Mouse (Mus musculus): Measurements from ENCODE around the gene Il31. TPM values are rescaled to one million over a fixed set of nuclear protein-coding genes. Genes with fewer than 3 reads are reported as not detected.
"Not testable (repeated sequence)": the region's sequence is repeated elsewhere in the genome, so short reads cannot be mapped to it uniquely, and the experiment has no call there.

Gene Il31
- polyA plus RNA-seq, 1 experiment from 2014 or later, result not detected

GRCm38 (mm10) chr5:123512102-123512501 is 22.8 kb upstream of the Il31 start:
- no peak for ATAC-seq (replicated peaks; ENCODE audit: low FRiP score)
- peaks cover 14% of the 10 kb centered on the region for H3K4me1 ChIP-seq
- 68% methylated on average over 3 of the region's 3 CpGs for WGBS

DNA sequence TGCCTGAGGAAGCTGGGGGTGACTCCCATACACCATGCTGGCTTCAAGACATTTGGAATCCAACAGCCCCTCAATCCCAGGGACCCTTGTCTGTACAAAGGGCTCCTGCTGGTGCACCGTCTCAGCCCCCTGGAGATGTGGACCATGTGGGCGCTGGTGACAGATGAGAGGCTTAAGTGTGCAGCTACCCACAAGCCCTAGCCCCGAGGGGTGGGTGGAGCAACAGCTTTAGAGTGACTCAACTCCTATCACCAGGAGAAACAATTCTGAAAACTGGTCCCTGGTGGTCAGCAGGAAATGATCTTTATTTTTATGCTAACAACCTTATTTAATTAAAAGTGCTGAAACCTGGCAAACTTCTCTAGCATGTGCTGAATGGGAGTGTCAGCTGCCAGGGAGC is 22.1 kb upstream of the Il31 start:
- peaks cover 41% of the 10 kb centered on the region for H3K27me3 ChIP-seq
- H3K27ac ChIP-seq; H3K4me3 ChIP-seq (replicated peaks); ATAC-seq (replicated peaks; ENCODE audit: low FRiP score); H3K9me3 ChIP-seq (replicated peaks); H3K9ac ChIP-seq; H3K4me2 ChIP-seq: not testable (repeated sequence)
- H3K4me1 ChIP-seq, result peaks cover 14% of the 10 kb centered on the region
- 88% methylated on average over 3 of the region's 3 CpGs for WGBS
- peaks cover 36% of the 10 kb centered on the region for H3K36me3 ChIP-seq

More at GRCm38 (mm10) chr5:123512102-123512501, 22.8 kb upstream of the Il31 start:
- no peak overlapping the region for H3K9ac ChIP-seq
- peaks cover 35% of the 10 kb centered on the region for H3K27me3 ChIP-seq
- H3K36me3 ChIP-seq, result peaks cover 43% of the 10 kb centered on the region
- H3K9me3 ChIP-seq (replicated peaks), result no peaks in the 10 kb centered on the region
- no peak overlapping the region for H3K4me2 ChIP-seq
- H3K27ac ChIP-seq, result no peak overlapping the region
- no peak overlapping the region for H3K4me3 ChIP-seq (replicated peaks)

DNA sequence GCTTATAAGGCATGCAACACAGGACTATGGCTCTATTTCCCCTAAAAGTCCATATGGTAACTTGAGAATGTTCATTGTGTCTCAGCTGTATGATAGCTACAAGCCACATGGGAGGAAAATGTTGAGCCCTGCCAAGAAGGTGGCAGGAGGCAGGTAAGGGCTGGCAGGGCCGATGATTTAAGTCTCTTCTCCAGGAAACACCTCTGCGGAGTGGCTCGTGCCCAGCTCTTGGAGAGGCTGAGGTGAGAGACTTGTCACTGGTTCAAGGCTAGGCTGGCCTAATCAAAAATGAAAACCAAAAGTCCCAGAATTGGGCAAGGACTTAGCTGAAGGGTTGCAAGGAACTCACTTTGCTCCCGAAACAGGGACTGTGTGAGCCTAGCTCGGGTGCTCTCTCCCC is 20.9 kb upstream of the Il31 start, which contains the start of gene B3gnt4:
Gene B3gnt4, plus strand, starts transcription at position 301 of the 400 bp plus-strand sequence.
- H3K4me1 ChIP-seq, result peaks cover 14% of the 10 kb centered on the region
- 79% methylated on average over 5 of the region's 5 CpGs for WGBS
- no peak within 1 kb of the TSS for H3K27ac ChIP-seq
- H3K36me3 ChIP-seq, result peaks cover 23% of the 10 kb centered on the region
- H3K9ac ChIP-seq, result no peak within 1 kb of the TSS
- no peaks in the 10 kb centered on the region for H3K9me3 ChIP-seq (replicated peaks)
- H3K4me2 ChIP-seq, result no peak within 1 kb of the TSS
- peaks cover 46% of the 10 kb centered on the region for H3K27me3 ChIP-seq
- ATAC-seq (replicated peaks; ENCODE audit: low FRiP score), result no peak
- H3K4me3 ChIP-seq (replicated peaks), result no peak within 1 kb of the TSS; the same call in 1 of the 2 replicates

DNA sequence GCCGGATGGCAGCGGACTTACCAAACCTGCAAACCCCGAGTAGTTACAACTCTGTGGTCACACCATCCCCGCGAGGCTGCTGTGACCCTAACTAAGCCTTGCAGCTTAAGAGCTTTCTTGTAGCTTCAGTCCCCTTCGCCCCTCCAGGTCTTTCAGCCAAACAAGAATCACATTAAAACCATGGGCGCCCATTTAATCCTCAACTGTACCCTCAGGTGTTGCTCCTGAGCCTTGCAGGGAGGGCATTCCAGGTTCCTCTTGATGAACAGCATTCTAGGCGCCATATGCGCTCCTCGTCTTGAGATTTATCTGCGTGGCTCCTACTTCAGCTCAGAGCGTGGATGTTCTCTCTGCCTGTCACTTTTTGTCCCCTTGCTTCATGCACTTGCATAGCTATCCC is 19.6 kb upstream of the Il31 start:
- no peak for ATAC-seq (replicated peaks; ENCODE audit: low FRiP score)
- 8% methylated on average over 12 of the region's 12 CpGs for WGBS
- H3K4me3 ChIP-seq (replicated peaks), result peak overlapping the region; percentile 67
- H3K4me1 ChIP-seq, result peaks cover 14% of the 10 kb centered on the region
- peak overlapping the region; percentile 92 for H3K4me2 ChIP-seq
- H3K27me3 ChIP-seq, result peaks cover 52% of the 10 kb centered on the region
- H3K27ac ChIP-seq, result no peak overlapping the region
- H3K9me3 ChIP-seq (replicated peaks), result no peaks in the 10 kb centered on the region
- peak overlapping the region; percentile 41; the same call in 1 of the 2 replicates for H3K9ac ChIP-seq
- H3K36me3 ChIP-seq, result peaks cover 13% of the 10 kb centered on the region; the same call in 1 of the 2 replicates

GRCm38 (mm10) chr5:123507936-123508723 is 18.8 kb upstream of the Il31 start:
- H3K27me3 ChIP-seq, result peaks cover 52% of the 10 kb centered on the region
- WGBS, result 1% methylated on average over 59 of the region's 59 CpGs
- H3K36me3 ChIP-seq, result peaks cover 10% of the 10 kb centered on the region; the same call in 1 of the 2 replicates
- ATAC-seq (replicated peaks; ENCODE audit: low FRiP score), result peak; percentile 92
- peak overlapping the region; percentile 67 for H3K4me3 ChIP-seq (replicated peaks)
- no peaks in the 10 kb centered on the region for H3K9me3 ChIP-seq (replicated peaks)
- H3K4me1 ChIP-seq, result peaks cover 14% of the 10 kb centered on the region
- H3K4me2 ChIP-seq, result peak overlapping the region; percentile 92
- H3K9ac ChIP-seq, result peak overlapping the region; percentile 41
- no peak overlapping the region for H3K27ac ChIP-seq

- no peak for ATAC-seq (replicated peaks; ENCODE audit: low FRiP score)
- no peaks in the 10 kb centered on the region for H3K9me3 ChIP-seq (replicated peaks)
- H3K4me3 ChIP-seq (replicated peaks), result no peak overlapping the region
- WGBS, result 74% methylated on average over 4 of the region's 4 CpGs
- no peaks in the 10 kb centered on the region for H3K36me3 ChIP-seq
- no peak overlapping the region for H3K27ac ChIP-seq
- H3K4me2 ChIP-seq, result no peak overlapping the region
- no peak overlapping the region for H3K9ac ChIP-seq
- H3K27me3 ChIP-seq, result peaks cover 15% of the 10 kb centered on the region
- peaks cover 10% of the 10 kb centered on the region for H3K4me1 ChIP-seq
These were observed 12.7 kb upstream of the Il31 start for GRCm38 (mm10) chr5:123501973-123502372.

DNA sequence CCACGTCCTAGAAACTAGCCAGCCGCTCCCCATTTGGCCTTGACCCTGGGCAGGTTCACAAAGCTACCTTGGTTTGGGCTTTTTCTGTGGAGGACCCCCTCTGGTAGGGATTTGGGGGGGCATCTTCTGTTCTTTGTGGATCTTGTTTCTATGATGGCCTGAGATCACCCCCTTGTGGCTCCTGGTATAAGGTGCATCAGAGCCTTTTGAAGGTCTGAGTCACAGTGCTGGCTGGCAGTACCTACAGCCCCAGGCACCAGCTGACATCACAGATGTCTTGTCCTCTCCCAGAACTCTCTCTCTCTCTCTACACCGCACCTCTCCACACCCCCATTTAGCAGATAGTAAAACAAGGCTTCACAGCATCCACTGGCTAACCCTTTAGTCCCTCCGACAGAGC is 10.4 kb upstream of the Il31 start:
- Histone ChIP-seq H3K9ac (no peak overlapping the region), H3K27me3 (peaks cover under 1% of the 10 kb centered on the region; the same call in 1 of the 2 replicates), H3K4me2 (no peak overlapping the region), H3K36me3 (no peaks in the 10 kb centered on the region), H3K27ac (no peak overlapping the region), H3K9me3 (replicated peaks) (no peaks in the 10 kb centered on the region), H3K4me3 (replicated peaks) (no peak overlapping the region), H3K4me1 (peaks cover 15% of the 10 kb centered on the region)
- WGBS, result 45% methylated on average over 4 of the region's 4 CpGs
- ATAC-seq (replicated peaks; ENCODE audit: low FRiP score), result no peak

GRCm38 (mm10) chr5:123489935-123490334 is 646 bp upstream of the Il31 start:
- peaks cover 11% of the 10 kb centered on the region for H3K4me1 ChIP-seq
- H3K9me3 ChIP-seq (replicated peaks), result no peaks in the 10 kb centered on the region
- H3K27me3 ChIP-seq, result peaks cover 7% of the 10 kb centered on the region; the same call in 1 of the 2 replicates
- H3K4me3 ChIP-seq (replicated peaks), result no peak overlapping the region
- 25% methylated on average over 9 of the region's 9 CpGs for WGBS
- H3K27ac ChIP-seq, result no peak overlapping the region
- no peak for ATAC-seq (replicated peaks; ENCODE audit: low FRiP score)
- H3K9ac ChIP-seq, result no peak overlapping the region
- H3K4me2 ChIP-seq, result no peak overlapping the region
- H3K36me3 ChIP-seq, result no peaks in the 10 kb centered on the region

DNA sequence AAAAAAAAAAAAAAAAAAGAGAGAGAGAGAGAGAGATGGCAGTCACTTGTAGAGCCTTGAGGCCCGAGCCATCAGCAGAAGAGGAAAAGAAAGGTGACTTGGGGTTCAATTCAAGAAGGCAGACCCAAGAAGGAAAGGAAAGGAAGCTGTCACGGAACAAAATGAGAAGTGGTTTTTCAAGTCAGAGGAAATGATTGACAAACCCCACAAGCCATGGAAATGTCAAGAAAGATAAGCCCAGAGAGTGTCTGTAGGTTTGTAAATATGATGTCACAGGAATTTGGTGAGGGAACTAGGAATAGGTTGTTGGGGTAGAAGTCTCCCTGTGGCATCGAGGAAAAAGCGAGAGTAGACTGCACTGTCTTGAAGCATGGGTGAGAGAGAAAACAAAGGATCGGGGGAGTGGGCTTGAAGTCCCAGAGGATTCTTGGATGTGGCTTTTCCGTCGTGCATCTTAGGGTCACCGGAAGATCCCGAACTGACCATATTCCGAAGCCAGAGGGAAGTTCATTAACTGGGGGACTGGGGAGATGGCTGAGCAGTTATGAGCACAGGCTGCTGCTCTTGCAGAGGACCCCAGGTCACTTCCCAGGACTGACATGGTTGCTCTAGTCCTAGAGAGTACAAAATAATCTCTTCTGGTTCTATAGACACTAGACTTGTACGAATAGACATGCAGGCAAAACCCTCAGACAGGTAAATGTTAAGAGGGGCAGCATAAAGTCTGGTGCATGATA is 1.5 kb downstream of the Il31 start:
- Histone ChIP-seq H3K27ac (no peak overlapping the region), H3K4me1 (peaks cover 11% of the 10 kb centered on the region), H3K36me3 (no peaks in the 10 kb centered on the region), H3K4me2 (no peak overlapping the region), H3K27me3 (peaks cover 7% of the 10 kb centered on the region; the same call in 1 of the 2 replicates), H3K4me3 (replicated peaks) (no peak overlapping the region), H3K9me3 (replicated peaks) (no peaks in the 10 kb centered on the region), H3K9ac (no peak overlapping the region)
- WGBS, result 79% methylated on average over 11 of the region's 11 CpGs
- no peak for ATAC-seq (replicated peaks; ENCODE audit: low FRiP score)

GRCm38 (mm10) chr5:123473817-123474216 is 15.5 kb downstream of the Il31 start:
- Histone ChIP-seq H3K27me3 (no peaks in the 10 kb centered on the region), H3K4me3 (replicated peaks) (no peak overlapping the region), H3K9ac (no peak overlapping the region), H3K4me2 (no peak overlapping the region), H3K4me1 (peaks cover 5% of the 10 kb centered on the region), H3K36me3 (no peaks in the 10 kb centered on the region), H3K9me3 (replicated peaks) (no peaks in the 10 kb centered on the region), H3K27ac (no peak overlapping the region)
- WGBS, result 81% methylated on average over 5 of the region's 5 CpGs
- ATAC-seq (replicated peaks; ENCODE audit: low FRiP score), result no peak

- H3K36me3 ChIP-seq, result no peaks in the 10 kb centered on the region
- 5% methylated on average over 10 of the region's 10 CpGs for WGBS
- H3K9ac ChIP-seq, result no peak overlapping the region
- peak overlapping the region; percentile 53 for H3K4me2 ChIP-seq
- H3K4me1 ChIP-seq, result peaks cover 5% of the 10 kb centered on the region
- no peak for ATAC-seq (replicated peaks; ENCODE audit: low FRiP score)
- peak overlapping the region; percentile 28 for H3K4me3 ChIP-seq (replicated peaks)
- no peaks in the 10 kb centered on the region for H3K27me3 ChIP-seq
- H3K9me3 ChIP-seq (replicated peaks), result no peaks in the 10 kb centered on the region
- H3K27ac ChIP-seq, result no peak overlapping the region
These were observed 18.4 kb downstream of the Il31 start for GRCm38 (mm10) chr5:123470784-123471400.

- Histone ChIP-seq H3K4me1 (no peaks in the 10 kb centered on the region), H3K27me3 (no peaks in the 10 kb centered on the region), H3K27ac (no peak overlapping the region), H3K9me3 (replicated peaks) (no peaks in the 10 kb centered on the region), H3K9ac (no peak overlapping the region), H3K4me2 (no peak overlapping the region), H3K4me3 (replicated peaks) (no peak overlapping the region), H3K36me3 (no peaks in the 10 kb centered on the region)
- no peak for ATAC-seq (replicated peaks; ENCODE audit: low FRiP score)
- WGBS, result 89% methylated on average over 1 of the region's 1 CpGs
These were observed 24.7 kb downstream of the Il31 start for GRCm38 (mm10) chr5:123464638-123465037.
